Mouse (Mus musculus) adrenal gland, adult 2 months (tissue): ENCODE data around the gene Paqr5. TPM values are rescaled to one million over a fixed set of nuclear protein-coding genes. Genes with fewer than 3 reads are reported as not detected.
A peak's percentile ranks its signal among the peaks of the same experiment; 100 is the strongest.

ENCODE experiments used
- DNase-seq: peaks from one replicate; pipeline ENCODE4 v3.0.0; 2021
- polyA plus RNA-seq: library from polyadenylated mRNA; depleted of rRNA; stranded (reverse); fragments of >200 nt; gene quantifications from 2 replicates; pipeline ENCODE4 v1.2.3, GENCODE M21; 2012
- total RNA-seq, 2 experiments: library from RNA; stranded (reverse); gene quantifications; 2 replicates each; pipeline ENCODE4 v1.2.3; 2021

The Paqr5 gene
- total and polyA plus RNA-seq, 3 experiments = 0.93 to 22.9 (median 16.3) TPM

- peak; percentile 38 for DNase-seq
These were observed 65.9 kb downstream of the Paqr5 start for GRCm38 (mm10) chr9:61960753-61961152.

GRCm38 (mm10) chr9:61959921-61960569 lies 66.6 kb downstream of the Paqr5 start:
- DNase-seq = no peak

- no peak for DNase-seq
These were observed 71.9 kb downstream of the Paqr5 start for GRCm38 (mm10) chr9:61954707-61955106.

DNA sequence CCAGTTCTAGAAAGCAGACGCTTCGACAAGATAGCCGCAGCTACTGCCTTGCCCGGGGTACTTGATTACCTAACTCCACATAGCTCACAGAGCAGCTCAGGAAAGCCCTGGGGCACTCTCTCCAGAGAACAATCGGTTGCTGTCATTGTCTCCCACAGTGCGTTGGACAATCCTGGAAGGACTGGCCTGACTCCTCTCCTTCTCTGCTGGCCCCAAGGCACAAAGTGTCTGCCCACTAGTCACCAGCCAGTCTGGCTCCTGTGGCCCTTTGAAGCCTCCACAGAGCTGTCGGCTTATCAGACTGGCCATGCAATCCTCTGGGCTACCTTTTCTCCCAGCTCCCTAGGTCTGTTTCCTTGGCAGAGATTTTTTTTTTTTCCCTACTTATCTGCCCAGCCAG lies 74.4 kb downstream of the Paqr5 start:
- DNase-seq = no peak

- peak; percentile 73 for DNase-seq
These were observed 79.0 kb downstream of the Paqr5 start for GRCm38 (mm10) chr9:61947402-61948346.

DNA sequence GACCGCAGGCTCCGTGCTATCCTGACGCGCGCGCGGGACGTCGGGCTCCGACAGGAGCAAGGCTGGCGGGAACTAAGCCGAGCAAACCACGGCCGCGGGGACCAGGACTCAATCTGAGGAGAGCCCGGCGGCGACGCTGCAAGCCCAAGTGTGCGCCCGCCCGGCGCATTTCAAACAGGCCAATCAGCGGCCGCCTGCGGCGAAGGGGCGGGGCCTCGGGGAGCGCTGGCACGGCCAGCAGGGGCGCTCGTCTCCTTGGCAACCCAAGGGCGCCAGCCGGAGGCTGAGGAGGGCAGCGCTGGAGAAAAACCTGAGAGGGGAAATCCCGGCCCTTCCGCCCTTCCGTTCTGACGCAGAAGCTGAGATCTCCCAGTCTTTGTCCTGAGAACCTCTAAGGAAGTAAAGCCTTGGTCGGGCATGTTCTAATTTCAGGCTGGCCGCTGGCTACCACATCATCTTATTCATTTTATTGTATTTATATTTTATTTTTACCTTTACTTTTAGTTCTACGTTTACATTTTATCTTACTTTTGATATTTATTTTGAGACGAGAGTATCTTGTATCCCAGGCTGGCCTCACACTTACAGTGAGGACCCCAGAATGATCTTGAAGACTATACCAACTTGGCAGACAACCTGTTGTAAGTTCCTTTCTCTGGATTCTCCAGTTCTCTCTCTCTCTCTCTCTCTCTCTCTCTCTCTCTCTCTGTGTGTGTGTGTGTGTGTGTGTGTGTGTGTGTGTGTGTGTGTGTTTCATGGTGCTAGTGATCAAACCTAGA lies 79.8 kb downstream of the Paqr5 start, which contains the start of gene Kif23:
TSS of gene Kif23 (minus strand) at position 152 of the 779 bp plus-strand sequence.
- peak; percentile 99 for DNase-seq

GRCm38 (mm10) chr9:61945973-61946611 lies 80.6 kb downstream of the Paqr5 start:
- no peak for DNase-seq

GRCm38 (mm10) chr9:61941054-61941453 lies 85.6 kb downstream of the Paqr5 start:
- DNase-seq = no peak

GRCm38 (mm10) chr9:61933333-61933732 lies 93.3 kb downstream of the Paqr5 start:
- DNase-seq = no peak

DNA sequence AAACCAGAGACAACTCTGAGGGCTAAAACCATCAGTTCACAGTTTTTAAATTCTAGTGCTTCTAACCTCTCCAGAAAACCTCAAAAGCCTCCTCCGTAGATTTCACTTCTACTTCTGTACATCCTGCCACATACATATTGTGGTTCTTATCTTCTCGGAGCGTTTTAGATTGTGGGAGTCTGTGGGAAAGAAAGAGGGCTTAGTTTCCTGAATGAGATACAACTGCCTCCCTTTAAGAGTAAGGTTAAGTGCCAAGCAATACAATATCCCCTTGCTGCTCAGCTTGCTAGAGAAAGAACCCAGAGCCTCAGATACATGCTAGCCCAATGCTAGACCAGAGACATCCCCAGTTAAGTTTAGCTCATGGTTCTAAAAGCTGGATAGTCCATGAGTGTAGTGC lies 94.6 kb downstream of the Paqr5 start:
- no peak for DNase-seq

DNA sequence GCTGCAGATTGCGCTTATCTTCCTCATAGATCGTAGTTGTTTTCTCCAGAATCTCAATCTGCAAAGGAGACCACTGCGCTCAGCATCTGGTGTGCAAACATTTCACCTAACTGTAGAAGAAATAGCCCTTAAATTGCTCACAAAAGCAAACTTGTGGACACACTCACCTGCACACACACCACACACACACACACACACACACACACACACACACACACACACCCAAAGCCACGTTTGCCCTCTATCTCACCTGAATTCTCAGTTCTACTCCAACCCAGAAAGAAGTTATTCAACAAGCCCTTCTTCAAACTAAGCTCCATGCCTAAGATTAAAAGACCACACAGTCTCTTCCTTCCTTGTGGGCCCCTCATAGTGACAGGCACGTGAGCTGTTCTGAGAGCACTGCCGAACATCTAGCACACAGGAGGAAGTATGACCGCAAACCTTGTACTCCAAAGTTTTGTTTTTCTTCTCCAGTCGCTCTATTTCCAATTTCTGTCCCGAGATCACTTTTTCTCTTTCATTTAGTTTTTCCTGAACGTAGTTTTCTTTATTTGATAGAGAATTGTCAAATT lies 101.5 kb downstream of the Paqr5 start:
- DNase-seq = no peak

GRCm38 (mm10) chr9:61920331-61920730 lies 106.3 kb downstream of the Paqr5 start:
- DNase-seq = no peak

DNA sequence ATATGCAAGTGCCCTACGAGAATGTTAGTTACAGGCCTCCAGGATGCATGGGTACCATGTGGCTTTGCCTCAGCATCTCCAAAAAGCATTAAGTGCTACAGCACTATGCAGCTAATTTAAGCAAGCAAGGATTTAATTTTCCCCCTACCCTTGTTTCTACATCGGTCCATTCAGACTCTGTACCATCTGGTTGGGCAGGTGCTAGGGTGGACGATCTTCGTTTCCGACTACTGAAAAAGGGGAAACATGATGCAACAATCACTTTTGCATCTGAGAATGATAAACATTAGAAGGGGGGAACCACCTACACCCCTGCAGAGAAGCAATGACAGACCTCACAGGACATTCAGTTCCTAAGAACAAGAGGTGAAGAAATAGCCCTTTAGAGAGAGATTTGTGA lies 107.2 kb downstream of the Paqr5 start:
- DNase-seq = no peak

GRCm38 (mm10) chr9:61917436-61917835 lies 109.2 kb downstream of the Paqr5 start:
- peak; percentile 55 for DNase-seq

- DNase-seq = no peak
These were observed 109.7 kb downstream of the Paqr5 start for GRCm38 (mm10) chr9:61916986-61917385.

DNA sequence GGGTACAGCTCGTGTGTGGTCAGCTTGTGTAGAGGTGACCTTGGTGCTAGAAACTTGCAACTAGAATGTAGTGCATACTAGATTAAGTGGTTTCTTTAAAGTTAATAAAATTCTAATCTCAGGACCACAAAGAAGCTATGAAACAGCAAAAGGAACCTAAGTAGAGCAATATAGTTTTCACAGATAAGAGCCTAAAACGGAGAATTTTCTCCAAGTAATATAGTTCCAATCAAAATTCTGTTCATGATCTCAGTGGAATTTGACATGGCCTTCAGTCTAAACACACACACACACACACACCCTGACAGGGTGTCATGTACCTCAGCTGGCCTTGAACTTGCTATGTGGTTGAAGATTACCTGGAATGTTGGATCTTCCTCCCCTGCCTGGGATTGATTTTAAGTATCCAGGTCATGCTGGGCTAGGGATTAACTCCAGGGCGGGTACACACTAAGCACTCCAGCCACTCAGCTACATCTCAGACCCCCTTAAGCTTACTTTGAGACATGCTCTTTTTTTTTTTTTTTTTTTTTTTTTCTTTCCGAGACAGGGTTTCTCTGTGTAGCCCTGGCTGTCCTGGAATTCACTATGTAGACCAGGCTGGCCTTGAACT lies 111.2 kb downstream of the Paqr5 start:
- DNase-seq = no peak

- no peak for DNase-seq
These were observed 111.7 kb downstream of the Paqr5 start for GRCm38 (mm10) chr9:61914917-61915300.

GRCm38 (mm10) chr9:61914203-61914916 lies 112.3 kb downstream of the Paqr5 start, which contains the start of gene Rplp1:
Gene Rplp1 (minus strand): TSS chr9:61914542.
- DNase-seq = peak; percentile 97

DNA sequence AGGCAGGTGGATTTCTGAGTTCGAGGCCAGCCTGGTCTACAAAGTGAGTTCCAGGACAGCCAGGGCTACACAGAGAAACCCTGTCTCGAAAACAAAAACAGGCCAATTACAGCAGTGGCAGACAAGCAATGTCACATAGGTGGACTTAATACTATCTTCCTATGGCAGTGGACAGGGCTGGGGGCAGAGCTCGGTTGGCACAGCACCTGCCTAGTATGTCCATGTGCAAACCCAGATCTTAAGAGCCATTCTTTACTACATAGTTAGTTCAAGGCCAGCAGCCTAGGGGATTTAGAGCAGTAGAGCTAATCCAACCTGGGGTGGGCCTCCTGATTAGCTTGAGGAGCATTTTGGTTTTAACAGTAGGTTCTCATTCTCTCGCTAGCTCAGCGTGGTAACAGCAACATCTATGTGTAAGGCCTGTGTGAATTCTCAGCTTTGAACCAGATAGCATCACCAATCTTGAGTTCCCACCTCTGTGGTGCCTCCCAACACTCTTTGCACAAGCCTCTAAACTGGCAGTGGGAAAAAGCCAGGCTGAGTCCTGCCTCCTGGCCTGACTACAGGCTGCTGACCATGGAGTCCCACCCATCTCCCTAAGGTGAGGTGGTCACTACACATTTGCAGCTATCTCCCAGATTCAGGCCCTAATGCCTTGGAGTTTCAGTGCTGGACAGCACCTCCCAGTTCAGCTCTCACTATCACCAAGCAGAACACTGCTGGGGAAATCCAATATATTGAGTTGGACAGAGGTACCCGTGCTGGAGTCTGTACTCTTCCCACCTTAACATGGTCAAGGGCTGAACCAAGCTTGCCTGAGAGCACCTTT lies 115.1 kb downstream of the Paqr5 start:
- no peak for DNase-seq
